16 mouse cellular contexts compared by ENCODE assay signal in the genomic region with DNA sequence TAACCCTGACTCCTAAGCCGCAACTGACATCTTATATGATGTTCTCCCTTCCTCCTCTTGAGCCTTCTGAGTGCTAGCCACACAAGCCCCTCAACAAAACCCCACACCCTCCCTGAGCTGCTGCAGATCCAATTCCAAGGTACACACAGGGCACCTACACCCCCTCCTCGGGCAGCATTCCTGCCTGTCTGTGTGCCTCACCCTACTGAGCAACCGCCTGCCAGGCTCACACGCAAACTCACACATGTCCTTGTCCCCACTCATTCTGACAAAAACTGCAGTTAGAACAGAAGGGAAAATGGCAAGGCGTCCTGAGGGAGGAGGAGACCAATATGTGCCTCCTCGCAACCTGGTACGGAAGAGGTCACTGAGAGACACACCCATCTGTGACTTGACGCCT.
DNase-seq lines count a peak whose midpoint lies in the region; ATAC-seq and TF ChIP-seq lines count a peak whose summit lies in the region.
"Had no signal": no experiment of that assay in that cellular context is flagged by ENCODE, and none has a peak within 500 bp of the region (broad histone marks: within the 10 kb centered on the region; RNA-seq: fewer than 3 reads in every experiment).

No protein-coding gene starts in this region.

- H3K9me3 ChIP-seq in kidney, embryonic 15.5 days (replicated peaks), result no peaks in the 10 kb centered on the region
- H3K9me3 ChIP-seq in forebrain, postnatal 0 days (ENCODE audit: low read length), result no peaks in the 10 kb centered on the region
- H3K9me3 ChIP-seq: embryonic facial prominence, embryonic 13.5 days; liver, embryonic 13.5 days had no signal

- peak; percentile 55; the same call in 1 of the 2 replicates for ATAC-seq in kidney, embryonic 15.5 days (replicated peaks; ENCODE audit: low FRiP score)
- ATAC-seq in forebrain, postnatal 0 days, result no peak
- ATAC-seq: CD4-positive, CD25-positive, alpha-beta regulatory T cell, adult 4 months; Patski had no signal

- no peak overlapping the region for H3K4me3 ChIP-seq in kidney, embryonic 15.5 days (replicated peaks)
- H3K4me3 ChIP-seq in kidney, adult 2 months (ENCODE audit: insufficient read depth, low read depth, low read length), result no peak overlapping the region
- peak overlapping the region; percentile 42 for H3K4me3 ChIP-seq in forebrain, postnatal 0 days (ENCODE audit: low read depth, low read length)
- peak overlapping the region; percentile 13; the same call in 1 of the 2 replicates for H3K4me3 ChIP-seq in olfactory bulb, adult 2 months (ENCODE audit: insufficient read depth, low read depth, low read length)
- H3K4me3 ChIP-seq: embryonic facial prominence, embryonic 13.5 days; liver, embryonic 13.5 days had no signal

- H3K27ac ChIP-seq in kidney, embryonic 15.5 days, result no peak overlapping the region
- H3K27ac ChIP-seq in kidney, adult 2 months (ENCODE audit: insufficient read depth, low read depth, low read length), result no peak overlapping the region
- peak overlapping the region; percentile 95 for H3K27ac ChIP-seq in forebrain, postnatal 0 days (ENCODE audit: low read depth, low read length)
- no peak overlapping the region for H3K27ac ChIP-seq in olfactory bulb, adult 2 months (ENCODE audit: insufficient read depth, low read depth, low read length)
- H3K27ac ChIP-seq: embryonic facial prominence, embryonic 13.5 days; liver, embryonic 13.5 days had no signal

- no peak for DNase-seq in kidney, adult 2 months
- DNase-seq in forebrain, postnatal 0 days, result no peak
- peak; percentile 75 for DNase-seq in layer of hippocampus, adult 9-11 months
- DNase-seq in cerebellum, adult 8-10 months, result no peak
- DNase-seq in adrenal gland, adult (ENCODE audit: inconsistent age in 2 of 2, low spot score in 1 of 2), result no peak
- DNase-seq in urinary bladder, postnatal 10 days (ENCODE audit: low spot score), result no peak
- DNase-seq: adrenal gland, postnatal 14 days; cerebellum, adult 2 months; gastrocnemius, postnatal 10 days; kidney, postnatal 25 days; liver, embryonic 13.5 days had no signal

- TF ChIP-seq POLR2A in kidney, adult 2 months (IDR thresholded peaks at IDR 0.05; ENCODE audit: low read depth, low read length), result no peak
- no peak for TF ChIP-seq POLR2A in olfactory bulb, adult 2 months (IDR thresholded peaks at IDR 0.05; ENCODE audit: insufficient read depth, low read depth, low read length)

- 60% methylated on average over 8 of the region's 8 CpGs for WGBS in kidney, embryonic 15.5 days
- WGBS in kidney, adult 2 months, result 74% methylated on average over 8 of the region's 8 CpGs
- WGBS in forebrain, postnatal 0 days, result 66% methylated on average over 8 of the region's 8 CpGs
- WGBS in olfactory bulb, adult 2 months, result 89% methylated on average over 8 of the region's 8 CpGs

- no peak overlapping the region for H3K4me2 ChIP-seq in kidney, embryonic 15.5 days
- H3K4me2 ChIP-seq in forebrain, postnatal 0 days (ENCODE audit: low read depth), result peak overlapping the region; percentile 52
- H3K4me2 ChIP-seq: embryonic facial prominence, embryonic 13.5 days; liver, embryonic 13.5 days had no signal

- H3K9ac ChIP-seq in kidney, embryonic 15.5 days, result no peak overlapping the region
- peak overlapping the region; percentile 67 for H3K9ac ChIP-seq in forebrain, postnatal 0 days
- H3K9ac ChIP-seq: embryonic facial prominence, embryonic 13.5 days; liver, embryonic 13.5 days had no signal

- no peak for TF ChIP-seq CTCF in kidney, adult 2 months (conservative IDR thresholded peaks at IDR 0.05; ENCODE audit: insufficient read depth, insufficient read length, low read depth, low read length)
- no peak for TF ChIP-seq CTCF in forebrain, postnatal 0 days (IDR thresholded peaks at IDR 0.05; ENCODE audit: low read depth)
- no peak for TF ChIP-seq CTCF in olfactory bulb, adult 2 months (IDR thresholded peaks at IDR 0.05; ENCODE audit: insufficient read depth, low read depth, low read length)

- H3K36me3 ChIP-seq in kidney, embryonic 15.5 days, result no peaks in the 10 kb centered on the region
- no peaks in the 10 kb centered on the region for H3K36me3 ChIP-seq in kidney, adult 2 months (ENCODE audit: control insufficient read depth, insufficient read depth, low read length)
- H3K36me3 ChIP-seq in forebrain, postnatal 0 days (ENCODE audit: insufficient read depth), result no peaks in the 10 kb centered on the region
- H3K36me3 ChIP-seq: embryonic facial prominence, embryonic 13.5 days; liver, embryonic 13.5 days had no signal

- H3K4me1 ChIP-seq in kidney, embryonic 15.5 days, result 0 out of 2 replicates have a peak, but pooled peaks cover 17% of the 10 kb centered on the region
- no peaks in the 10 kb centered on the region for H3K4me1 ChIP-seq in kidney, adult 2 months (ENCODE audit: control insufficient read depth, insufficient read depth, low read length)
- peaks cover 6% of the 10 kb centered on the region for H3K4me1 ChIP-seq in forebrain, postnatal 0 days (ENCODE audit: insufficient read depth)
- H3K4me1 ChIP-seq in olfactory bulb, adult 2 months (ENCODE audit: control insufficient read depth, insufficient read depth, low read length), result peaks cover 9% of the 10 kb centered on the region

- peaks cover 4% of the 10 kb centered on the region; the same call in 1 of the 2 replicates for H3K27me3 ChIP-seq in kidney, embryonic 15.5 days
- no peaks in the 10 kb centered on the region for H3K27me3 ChIP-seq in kidney, adult 2 months (replicated peaks; ENCODE audit: control insufficient read depth, insufficient read depth, low read length)
- H3K27me3 ChIP-seq in forebrain, postnatal 0 days (ENCODE audit: insufficient read depth, low read length), result no peaks in the 10 kb centered on the region
- H3K27me3 ChIP-seq: Patski had no signal

Comparison
In these comparisons a context has a peak if more than half of its experiments do, and no peak if none do; other contexts are left out.
1. H3K4me3 ChIP-seq: peak in forebrain, postnatal 0 days (single experiment) and olfactory bulb, adult 2 months (single experiment); none in kidney, embryonic 15.5 days (single experiment) and kidney, adult 2 months (single experiment).